Mouse (Mus musculus) neural tube, embryonic 12.5 days (tissue): Measurements from ENCODE around the gene Arrb1. TPM values are rescaled to one million over a fixed set of nuclear protein-coding genes. Genes with fewer than 3 reads are reported as not detected.
A peak's percentile ranks its signal among the peaks of the same experiment; 100 is the strongest.

Source experiments
- ATAC-seq: fragments of 200-750 bp; cut with Nextera tagmentation; 2 replicates; pipeline ENCODE4 v1.8.0; 2017; ENCODE audit warnings: low read depth, mild to moderate bottlenecking, moderate TSS enrichment, moderate library complexity; ENCODE audit not compliant: low FRiP score
- H3K27ac ChIP-seq: fragments of 300-500 bp; sonication (generic); 2 replicates; pipeline ENCODE4 v1.5.1; 2016
- H3K27me3 ChIP-seq: fragments of 300-500 bp; sonication (generic); replicated peaks from 2 replicates; pipeline ENCODE4 v1.6.1; 2016; ENCODE audit warnings: mild to moderate bottlenecking
- H3K36me3 ChIP-seq: fragments of 300-500 bp; sonication (generic); 2 replicates; pipeline ENCODE4 v1.6.1; 2016; ENCODE audit warnings: mild to moderate bottlenecking
- H3K4me1 ChIP-seq: fragments of 300-500 bp; sonication (generic); 2 replicates; pipeline ENCODE4 v1.6.1; 2016
- H3K4me2 ChIP-seq: fragments of 300-500 bp; sonication (generic); replicated peaks from 2 replicates; pipeline ENCODE4 v1.6.1; 2016; ENCODE audit warnings: mild to moderate bottlenecking
- H3K4me3 ChIP-seq: fragments of 300-500 bp; sonication (generic); 2 replicates; pipeline ENCODE4 v1.5.1; 2016
- H3K9ac ChIP-seq: fragments of 300-500 bp; sonication (generic); 2 replicates; pipeline ENCODE4 v1.6.1; 2016; ENCODE audit warnings: mild to moderate bottlenecking
- H3K9me3 ChIP-seq: fragments of 300-500 bp; sonication (generic); 2 replicates; pipeline ENCODE4 v1.6.1; 2016; ENCODE audit warnings: mild to moderate bottlenecking
- WGBS: fragments of 180-500 bp; shearing (Covaris S2); methylation state at CpG from one replicate; pipeline ENCODE4 v1.1.7; 2016; 5-methylcytosine and 5-hydroxymethylcytosine counted together
- polyA plus RNA-seq: library from polyadenylated mRNA; unstranded; fragments of >200 nt; fragmentation: Nextera tagmentation; extraction: Ambion mirVana; gene quantifications from 2 replicates; pipeline ENCODE4 v1.2.1, GENCODE M21; 2016

Arrb1 gene
- polyA plus RNA-seq, 1 experiment from 2014 or later, result 18.4 TPM

- Histone ChIP-seq H3K27ac (no peak overlapping the region), H3K9me3 (no peaks in the 10 kb centered on the region), H3K36me3 (no peaks in the 10 kb centered on the region), H3K4me2 (no peak overlapping the region), H3K9ac (no peak overlapping the region), H3K4me1 (peaks cover 50% of the 10 kb centered on the region), H3K27me3 (no peaks in the 10 kb centered on the region), H3K4me3 (no peak overlapping the region)
- 46% methylated on average over 5 of the region's 5 CpGs for WGBS
- ATAC-seq, result no peak
Measured at GRCm38 (mm10) chr7:99562478-99562877, 27.2 kb downstream of the Arrb1 start.

DNA sequence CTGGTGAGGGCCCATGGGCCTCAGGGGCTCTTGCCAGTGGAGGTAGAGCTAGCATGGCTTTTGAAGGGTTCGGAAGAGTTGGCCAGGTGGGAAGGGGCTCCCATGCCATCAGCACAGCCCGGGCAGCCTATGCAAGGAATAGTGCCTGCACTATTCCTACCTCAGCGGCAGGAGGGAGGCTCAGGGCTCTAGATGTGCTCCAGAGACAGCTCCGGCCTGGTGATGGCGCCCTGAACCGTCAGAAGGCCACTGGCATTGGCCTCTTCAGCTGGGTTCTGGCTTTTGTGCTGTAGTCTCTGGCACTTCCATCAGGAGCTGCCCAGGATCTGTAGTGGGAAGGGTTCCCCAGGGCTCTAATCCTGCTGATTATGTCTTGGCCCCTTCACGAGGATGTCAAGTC is 28.0 kb downstream of the Arrb1 start:
- 57% methylated on average over 7 of the region's 7 CpGs for WGBS
- Histone ChIP-seq H3K4me3 (no peak overlapping the region), H3K4me2 (no peak overlapping the region), H3K27me3 (no peaks in the 10 kb centered on the region), H3K36me3 (no peaks in the 10 kb centered on the region), H3K9me3 (no peaks in the 10 kb centered on the region), H3K4me1 (peaks cover 50% of the 10 kb centered on the region), H3K27ac (no peak overlapping the region), H3K9ac (no peak overlapping the region)
- ATAC-seq, result no peak

DNA sequence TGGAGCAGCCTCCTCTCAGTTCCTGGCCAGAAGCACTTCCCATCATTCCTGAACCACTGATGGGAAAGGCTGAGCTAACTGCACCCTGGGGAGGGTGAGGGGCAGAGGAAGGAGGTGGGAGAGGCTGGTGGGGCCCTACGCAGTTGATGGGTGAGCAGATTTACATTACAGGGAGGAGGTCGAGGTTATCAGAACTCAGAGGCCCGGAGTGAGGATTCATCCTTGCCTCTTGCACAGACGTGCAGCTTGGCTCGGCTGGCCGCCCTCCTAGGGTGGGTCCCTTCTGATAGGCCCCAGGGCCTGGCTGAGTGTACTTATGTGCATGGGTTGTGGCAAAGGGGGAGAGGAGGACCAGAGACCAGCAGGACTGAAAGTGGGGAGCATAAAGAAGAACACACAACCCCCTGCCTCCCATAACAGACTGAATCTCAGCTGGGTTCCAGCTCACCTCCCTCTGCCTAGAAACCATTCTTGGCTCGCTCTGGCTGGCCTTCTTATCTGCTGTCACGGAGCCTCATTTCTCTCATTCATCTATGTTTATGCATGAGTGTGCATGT is 30.1 kb downstream of the Arrb1 start:
- Histone ChIP-seq H3K4me2 (0 out of 2 replicates have a peak overlapping the region, but pooled peaks have one; percentile 22), H3K36me3 (no peaks in the 10 kb centered on the region), H3K4me3 (no peak overlapping the region), H3K27me3 (no peaks in the 10 kb centered on the region), H3K27ac (peak overlapping the region; percentile 47), H3K9me3 (no peaks in the 10 kb centered on the region), H3K4me1 (peaks cover 41% of the 10 kb centered on the region), H3K9ac (peak overlapping the region; percentile 13; the same call in 1 of the 2 replicates)
- no peak for ATAC-seq
- WGBS, result 42% methylated on average over 8 of the region's 8 CpGs

DNA sequence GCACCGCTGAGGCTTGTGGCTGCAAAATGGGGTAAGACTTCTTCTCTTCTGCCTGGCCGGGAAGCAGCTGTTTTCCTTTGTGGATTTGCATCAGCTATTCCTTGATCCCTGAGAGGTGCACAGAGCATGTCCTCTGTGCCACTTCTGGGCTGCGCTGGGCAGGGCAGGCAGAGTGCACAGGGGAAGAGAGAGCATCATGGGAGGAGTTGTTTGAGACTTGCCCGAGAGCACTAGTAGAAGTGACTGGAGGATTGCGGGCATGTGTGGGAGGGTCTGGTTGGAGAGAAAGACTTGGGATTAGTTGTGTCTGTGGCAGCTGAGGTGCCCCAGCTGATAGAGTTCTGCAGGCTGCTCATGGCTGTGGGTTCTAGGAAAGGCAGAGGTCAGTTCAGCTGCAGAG is 35.4 kb downstream of the Arrb1 start:
- no peaks in the 10 kb centered on the region for H3K9me3 ChIP-seq
- no peaks in the 10 kb centered on the region for H3K27me3 ChIP-seq
- H3K27ac ChIP-seq, result no peak overlapping the region
- peaks cover 13% of the 10 kb centered on the region for H3K4me1 ChIP-seq
- no peak for ATAC-seq
- no peaks in the 10 kb centered on the region for H3K36me3 ChIP-seq
- H3K9ac ChIP-seq, result 0 out of 2 replicates have a peak overlapping the region, but pooled peaks have one; percentile 35
- H3K4me3 ChIP-seq, result no peak overlapping the region
- no peak overlapping the region for H3K4me2 ChIP-seq
- WGBS, result 70% methylated on average over 5 of the region's 5 CpGs

- WGBS, result 30% methylated on average over 10 of the region's 10 CpGs
- H3K9ac ChIP-seq, result no peak overlapping the region
- ATAC-seq, result no peak
- no peaks in the 10 kb centered on the region for H3K36me3 ChIP-seq
- H3K4me2 ChIP-seq, result no peak overlapping the region
- H3K27me3 ChIP-seq, result no peaks in the 10 kb centered on the region
- no peak overlapping the region for H3K27ac ChIP-seq
- H3K4me1 ChIP-seq, result peaks cover 10% of the 10 kb centered on the region; the same call in 1 of the 2 replicates
- no peak overlapping the region for H3K4me3 ChIP-seq
- H3K9me3 ChIP-seq, result no peaks in the 10 kb centered on the region
Measured at GRCm38 (mm10) chr7:99572931-99573330, 37.7 kb downstream of the Arrb1 start.

- Histone ChIP-seq H3K9ac (no peak overlapping the region), H3K27ac (no peak overlapping the region), H3K36me3 (no peaks in the 10 kb centered on the region), H3K27me3 (no peaks in the 10 kb centered on the region), H3K4me2 (no peak overlapping the region), H3K4me3 (no peak overlapping the region), H3K4me1 (peaks cover 10% of the 10 kb centered on the region; the same call in 1 of the 2 replicates), H3K9me3 (no peaks in the 10 kb centered on the region)
- 63% methylated on average over 4 of the region's 4 CpGs for WGBS
- ATAC-seq, result no peak
Measured at GRCm38 (mm10) chr7:99573351-99573750, 38.1 kb downstream of the Arrb1 start.

DNA sequence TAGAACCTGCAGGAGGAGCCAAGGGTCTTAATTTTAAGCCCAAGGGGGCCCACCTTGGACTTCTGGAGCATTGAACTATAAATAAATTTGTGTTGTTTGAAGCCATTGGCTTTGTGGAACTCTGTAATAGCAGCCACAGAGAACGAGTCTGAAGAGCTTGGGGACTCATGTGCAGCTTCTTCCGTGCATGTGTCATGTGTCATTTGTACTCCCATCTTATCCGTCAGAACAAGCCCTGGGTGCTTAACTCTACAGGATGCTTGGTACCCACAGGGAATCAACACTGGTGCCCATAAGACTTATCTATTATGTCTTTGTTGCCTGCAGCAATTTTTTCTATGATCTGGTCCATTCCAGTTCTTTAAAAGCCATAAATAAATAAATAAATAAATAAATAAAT is 43.0 kb downstream of the Arrb1 start:
- no peak for ATAC-seq
- peaks cover 37% of the 10 kb centered on the region for H3K4me1 ChIP-seq
- no peaks in the 10 kb centered on the region for H3K9me3 ChIP-seq
- no peaks in the 10 kb centered on the region for H3K36me3 ChIP-seq
- no peak overlapping the region for H3K9ac ChIP-seq
- no peaks in the 10 kb centered on the region for H3K27me3 ChIP-seq
- no peak overlapping the region for H3K4me2 ChIP-seq
- 82% methylated on average over 3 of the region's 3 CpGs for WGBS
- H3K27ac ChIP-seq, result no peak overlapping the region
- H3K4me3 ChIP-seq, result no peak overlapping the region

- peak overlapping the region; percentile 40 for H3K4me2 ChIP-seq
- H3K9me3 ChIP-seq, result no peaks in the 10 kb centered on the region
- H3K27me3 ChIP-seq, result no peaks in the 10 kb centered on the region
- H3K4me3 ChIP-seq, result no peak overlapping the region
- ATAC-seq, result no peak
- H3K4me1 ChIP-seq, result peaks cover 34% of the 10 kb centered on the region
- peak overlapping the region; percentile 33; the same call in 1 of the 2 replicates for H3K9ac ChIP-seq
- no peak overlapping the region for H3K27ac ChIP-seq
- no peaks in the 10 kb centered on the region for H3K36me3 ChIP-seq
- 9% methylated on average over 16 of the region's 16 CpGs for WGBS
Measured at GRCm38 (mm10) chr7:99579491-99580190, 44.4 kb downstream of the Arrb1 start.

DNA sequence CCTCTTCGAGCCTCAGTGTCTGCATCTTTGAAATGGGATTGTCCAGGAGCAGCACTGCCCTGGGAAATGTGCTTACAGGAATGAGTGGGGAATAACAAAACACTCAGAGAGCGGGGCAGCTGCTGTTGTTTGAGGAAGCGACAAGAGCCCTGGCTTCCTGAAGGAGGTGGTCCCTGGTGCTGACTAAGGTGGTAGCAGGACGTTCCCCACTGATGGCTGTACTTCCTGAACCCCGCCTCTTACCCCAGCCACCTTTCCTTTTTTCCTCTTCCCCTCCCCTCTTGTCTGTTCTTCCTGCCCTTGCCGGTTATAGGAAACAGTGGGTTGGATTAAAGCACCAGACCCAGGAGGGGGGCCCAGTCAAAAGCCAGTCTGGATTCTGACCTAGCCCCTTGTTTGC is 45.0 kb downstream of the Arrb1 start:
- no peaks in the 10 kb centered on the region for H3K9me3 ChIP-seq
- H3K27me3 ChIP-seq, result no peaks in the 10 kb centered on the region
- ATAC-seq, result no peak
- no peak overlapping the region for H3K4me3 ChIP-seq
- peaks cover 34% of the 10 kb centered on the region for H3K4me1 ChIP-seq
- no peaks in the 10 kb centered on the region for H3K36me3 ChIP-seq
- H3K9ac ChIP-seq, result no peak overlapping the region
- WGBS, result 42% methylated on average over 6 of the region's 6 CpGs
- peak overlapping the region; percentile 40 for H3K4me2 ChIP-seq
- H3K27ac ChIP-seq, result no peak overlapping the region

GRCm38 (mm10) chr7:99582306-99582705 is 47.0 kb downstream of the Arrb1 start:
- no peak overlapping the region for H3K4me2 ChIP-seq
- WGBS, result 59% methylated on average over 7 of the region's 7 CpGs
- H3K27me3 ChIP-seq, result no peaks in the 10 kb centered on the region
- no peak overlapping the region for H3K9ac ChIP-seq
- ATAC-seq, result no peak
- no peak overlapping the region for H3K4me3 ChIP-seq
- no peaks in the 10 kb centered on the region for H3K9me3 ChIP-seq
- no peak overlapping the region for H3K27ac ChIP-seq
- no peaks in the 10 kb centered on the region for H3K36me3 ChIP-seq
- H3K4me1 ChIP-seq, result peaks cover 39% of the 10 kb centered on the region

DNA sequence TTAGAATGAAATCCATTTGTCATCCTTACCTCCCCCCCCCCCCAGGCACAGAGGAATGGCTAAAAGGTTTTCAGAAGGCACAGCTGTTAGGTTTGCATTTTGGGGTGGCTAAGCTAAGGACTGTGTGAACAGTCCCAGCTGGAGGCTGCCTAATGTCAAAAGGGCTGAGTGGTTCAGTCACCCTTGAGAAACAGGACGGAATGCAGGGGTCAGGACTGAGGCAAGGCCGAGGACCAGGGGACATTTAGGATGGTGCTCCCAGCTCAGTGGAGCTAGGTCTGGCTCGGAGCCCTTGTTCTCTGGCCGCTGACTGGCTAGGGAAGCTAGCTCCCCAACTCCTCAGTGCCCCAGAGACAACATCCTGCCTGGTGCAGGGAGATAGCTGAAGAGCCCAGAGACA is 47.6 kb downstream of the Arrb1 start:
- 29% methylated on average over 4 of the region's 4 CpGs for WGBS
- peaks cover 5% of the 10 kb centered on the region; the same call in 1 of the 2 replicates for H3K36me3 ChIP-seq
- ATAC-seq, result peak; percentile 45; the same call in 1 of the 2 replicates
- no peak overlapping the region for H3K9ac ChIP-seq
- peaks cover 39% of the 10 kb centered on the region for H3K4me1 ChIP-seq
- H3K4me3 ChIP-seq, result no peak overlapping the region
- H3K27ac ChIP-seq, result no peak overlapping the region
- no peaks in the 10 kb centered on the region for H3K27me3 ChIP-seq
- no peak overlapping the region for H3K4me2 ChIP-seq
- no peaks in the 10 kb centered on the region for H3K9me3 ChIP-seq

DNA sequence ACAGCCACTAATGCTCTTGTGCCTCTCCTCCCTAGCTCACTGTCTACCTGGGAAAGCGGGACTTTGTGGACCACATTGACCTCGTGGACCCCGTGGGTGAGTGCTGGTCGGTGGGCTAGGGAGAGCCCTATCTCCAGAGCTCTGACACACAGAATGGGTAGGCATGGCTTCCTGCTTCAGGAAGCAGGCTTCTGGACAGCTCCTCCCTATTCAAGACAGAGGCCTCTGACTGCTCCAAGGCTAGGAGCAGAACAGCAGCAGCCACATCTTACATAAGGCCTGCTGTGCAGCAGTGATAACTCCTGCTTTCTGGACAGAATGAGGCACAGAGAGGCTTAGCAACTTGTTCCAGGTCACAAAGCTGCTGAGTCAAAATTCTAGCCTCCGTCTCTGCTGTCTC is 48.4 kb downstream of the Arrb1 start:
- Histone ChIP-seq H3K27ac (no peak overlapping the region), H3K27me3 (no peaks in the 10 kb centered on the region), H3K36me3 (peaks cover 12% of the 10 kb centered on the region), H3K4me2 (no peak overlapping the region), H3K4me1 (peaks cover 39% of the 10 kb centered on the region), H3K9ac (no peak overlapping the region), H3K4me3 (no peak overlapping the region), H3K9me3 (no peaks in the 10 kb centered on the region)
- WGBS, result 86% methylated on average over 5 of the region's 5 CpGs
- no peak for ATAC-seq

DNA sequence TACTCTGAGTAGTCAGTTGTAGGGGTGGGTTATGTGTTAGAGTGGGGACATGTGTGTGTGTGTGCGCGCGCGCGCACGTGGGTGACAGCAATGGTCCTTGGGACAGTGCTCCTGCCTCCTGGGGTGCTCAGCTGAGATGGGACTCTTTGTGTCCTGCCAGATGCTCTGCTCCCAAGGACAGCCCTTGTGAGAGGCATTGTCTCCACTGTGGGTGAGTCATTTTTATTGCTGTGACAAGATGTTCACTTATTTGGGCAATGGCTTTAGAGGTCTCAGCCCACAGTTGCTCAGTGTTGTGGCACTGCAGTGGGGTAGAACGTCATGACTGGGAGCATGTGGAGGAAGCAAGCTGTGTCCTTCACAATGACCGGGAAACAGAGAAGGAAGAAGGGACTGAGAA is 50.7 kb downstream of the Arrb1 start:
- no peak overlapping the region for H3K4me2 ChIP-seq
- no peak overlapping the region for H3K9ac ChIP-seq
- 84% methylated on average over 8 of the region's 8 CpGs for WGBS
- H3K27me3 ChIP-seq, result no peaks in the 10 kb centered on the region
- no peak overlapping the region for H3K4me3 ChIP-seq
- no peak overlapping the region for H3K27ac ChIP-seq
- no peaks in the 10 kb centered on the region for H3K9me3 ChIP-seq
- no peak for ATAC-seq
- H3K36me3 ChIP-seq, result peaks cover 16% of the 10 kb centered on the region
- peaks cover 21% of the 10 kb centered on the region for H3K4me1 ChIP-seq
